Mouse (Mus musculus): ENCODE measurements around the gene Sgtb.

Gene Sgtb

DNA sequence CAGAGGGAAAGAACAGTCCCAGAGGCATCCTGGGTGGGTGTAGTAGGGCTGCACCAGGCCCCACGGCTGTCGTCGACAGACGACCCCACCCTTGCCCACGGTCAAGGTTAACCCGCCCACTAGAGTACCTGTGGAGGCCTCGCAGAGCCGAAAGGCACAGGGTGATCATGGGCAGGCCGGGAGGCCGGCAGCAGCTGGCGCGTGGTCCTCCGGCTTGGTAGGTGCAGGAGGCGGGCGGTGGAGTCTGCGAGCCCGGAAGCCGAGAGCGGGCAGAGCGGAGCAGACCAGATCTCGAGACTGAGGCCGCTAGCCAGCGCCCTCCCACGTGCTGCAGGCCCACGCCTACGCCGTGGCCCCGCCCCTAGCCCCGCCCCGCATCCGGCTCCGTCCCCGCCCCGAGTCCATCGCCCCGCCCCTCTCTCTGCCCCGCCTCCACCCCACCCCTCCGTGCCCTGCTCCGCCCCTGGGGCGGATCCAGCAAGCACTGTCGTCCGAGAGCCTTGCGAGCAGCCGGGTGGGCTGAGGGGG lies at the start of gene Sgtb, which contains the start of gene Nln:
Sgtb (plus strand) TSS at position 454 of the 528 bp plus-strand sequence.
Nln (minus strand) TSS at position 327 of the 528 bp plus-strand sequence.
- DNase-seq (ENCODE audit: low read depth), result peak; percentile 92

DNA sequence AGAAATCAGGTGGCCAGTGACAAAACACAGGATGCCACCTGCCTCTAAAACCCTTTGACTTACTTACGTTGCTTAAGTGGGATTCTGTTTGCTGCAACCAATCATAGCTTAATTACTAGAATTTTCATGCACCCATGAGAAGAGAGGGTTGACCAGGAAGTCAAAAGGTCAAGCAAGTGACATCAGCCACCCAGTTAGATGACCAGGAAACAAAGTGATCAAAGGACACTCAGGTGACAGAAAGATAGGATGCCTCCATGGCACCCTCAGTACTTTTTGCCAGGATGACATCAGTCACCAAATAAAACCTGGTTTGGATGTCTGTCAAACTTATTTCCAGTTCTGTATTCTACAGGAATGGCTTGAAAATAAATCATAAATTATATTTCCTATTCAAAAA lies 49.3 kb upstream of the Sgtb start:
- DNase-seq (ENCODE audit: low read depth), result no peak

DNA sequence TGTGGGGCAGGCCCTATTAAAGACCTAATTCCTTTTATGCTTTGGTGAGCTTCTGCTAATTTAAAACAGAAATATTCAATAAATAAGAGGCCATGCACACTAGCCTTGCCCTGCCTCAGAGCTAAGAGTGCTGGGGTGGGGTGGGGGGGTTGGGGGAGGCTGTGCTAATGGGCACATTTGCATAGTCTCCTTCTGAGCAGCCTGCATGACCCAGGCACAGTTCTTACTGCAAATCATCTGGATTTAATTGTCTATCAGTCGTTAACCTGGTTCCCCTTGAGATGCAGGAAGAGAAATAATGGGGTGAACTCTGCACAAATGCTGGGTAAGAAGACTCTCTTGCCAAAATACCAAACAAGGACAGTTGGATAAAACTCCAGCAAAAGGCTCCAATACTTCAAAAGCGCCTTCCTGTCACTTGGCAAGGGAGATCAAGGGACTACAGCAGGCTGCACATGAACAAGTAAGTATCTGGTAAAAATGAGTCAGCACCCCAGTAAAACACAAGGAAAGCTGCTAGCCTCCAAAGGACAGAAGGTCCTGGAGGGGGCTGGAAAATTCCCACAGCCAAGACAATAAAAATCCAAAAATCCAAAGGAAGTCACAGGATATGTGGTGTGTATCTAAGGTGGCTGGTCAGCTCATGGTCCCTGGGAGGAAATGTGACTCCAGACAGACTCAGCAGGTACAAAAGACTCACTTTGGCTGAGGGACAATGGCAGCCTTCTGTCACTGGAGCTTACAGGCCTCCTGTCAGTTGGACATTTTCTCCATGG lies 47.4 kb upstream of the Sgtb start:
- DNase-seq (ENCODE audit: low read depth), result no peak

DNA sequence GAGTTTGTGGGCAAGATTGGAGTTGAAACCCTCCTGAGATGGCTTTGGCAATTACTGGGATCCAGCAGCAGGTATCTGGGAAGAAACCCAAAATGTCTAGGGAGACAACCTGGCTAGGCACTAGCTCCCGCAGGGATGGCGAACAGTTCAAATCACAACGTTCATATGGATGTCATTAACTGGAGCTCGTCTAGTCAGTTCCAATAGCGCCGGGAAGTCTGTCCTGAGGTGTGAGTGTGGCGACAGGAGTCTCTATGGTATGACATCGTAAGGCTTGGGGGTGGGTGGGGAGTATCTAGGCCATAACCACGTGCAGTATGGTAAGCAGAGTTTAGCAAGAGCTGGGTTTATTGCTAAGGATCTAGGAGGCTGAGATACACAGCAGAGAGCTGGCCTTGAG lies 46.5 kb upstream of the Sgtb start:
- DNase-seq (ENCODE audit: low read depth), result no peak

DNA sequence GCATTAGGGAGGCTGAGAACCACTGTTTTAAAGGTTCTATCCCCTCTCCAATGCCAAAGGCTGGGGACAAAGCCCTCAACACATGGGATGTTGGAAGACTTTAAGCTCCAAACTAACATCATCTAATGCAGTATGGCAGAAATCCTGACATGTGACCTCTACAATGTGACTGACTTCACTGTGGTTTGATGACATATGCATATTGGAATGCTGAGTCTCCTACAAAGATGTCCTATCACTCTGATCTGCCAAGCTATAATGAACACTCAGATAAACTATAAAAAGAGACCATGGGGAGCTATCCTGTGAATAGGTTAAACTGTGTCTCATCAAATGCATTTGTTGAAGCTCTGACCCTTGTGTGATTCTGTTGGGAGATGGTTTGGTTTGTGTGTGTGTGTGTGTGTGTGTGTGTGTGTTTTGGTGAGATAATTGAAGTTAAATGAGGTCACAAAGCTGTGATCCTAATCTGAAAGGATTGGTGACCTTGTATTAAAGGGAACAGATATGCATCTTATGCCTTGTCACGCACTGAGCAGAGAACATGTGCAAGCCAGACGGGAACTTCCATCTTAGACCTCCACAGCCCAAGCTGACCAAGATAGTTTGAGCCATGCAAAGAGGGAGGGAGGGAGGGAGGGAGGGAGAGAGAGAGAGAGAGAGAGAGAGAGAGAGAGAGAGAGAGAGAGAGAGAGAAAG lies 43.7 kb upstream of the Sgtb start:
- DNase-seq (ENCODE audit: low read depth), result no peak

DNA sequence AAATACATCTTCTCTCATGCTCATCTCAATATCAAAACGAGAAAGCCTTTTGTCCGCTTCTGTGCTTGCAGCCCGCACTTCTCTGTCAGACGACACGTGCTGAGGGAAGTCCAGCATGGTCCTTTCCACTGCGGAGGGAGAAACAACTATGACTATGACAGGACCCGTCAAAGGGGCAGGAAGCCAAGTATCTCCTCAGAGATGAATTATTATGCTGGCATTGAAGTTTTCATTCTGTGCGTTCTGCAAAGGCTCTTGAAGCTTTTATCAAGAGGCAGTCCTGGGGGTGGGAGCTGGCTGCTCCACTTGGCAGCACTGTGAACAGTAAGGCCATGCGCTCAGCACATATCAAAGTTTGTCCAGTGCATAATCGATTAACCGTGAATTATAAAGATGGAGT lies 40.3 kb upstream of the Sgtb start:
- DNase-seq (ENCODE audit: low read depth), result no peak

DNA sequence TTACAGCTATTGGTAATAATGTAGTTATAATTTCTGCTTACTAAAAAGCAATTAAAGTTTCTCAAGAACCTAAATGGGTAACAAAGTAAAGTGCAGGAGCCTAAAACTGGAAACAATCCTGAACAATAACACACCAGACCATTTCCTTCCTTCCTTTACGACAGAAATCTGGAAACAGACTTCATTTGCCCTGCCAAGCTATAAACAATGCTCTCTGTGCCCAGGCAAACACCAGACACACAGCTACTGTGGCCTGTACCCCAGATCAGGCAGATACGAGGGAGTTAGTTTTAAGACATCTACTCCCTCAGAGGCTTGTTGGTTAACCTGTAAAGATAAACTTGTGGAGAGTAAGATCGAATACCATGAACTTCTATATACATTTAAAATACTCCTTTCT lies 38.8 kb upstream of the Sgtb start:
- no peak for DNase-seq (ENCODE audit: low read depth)

DNA sequence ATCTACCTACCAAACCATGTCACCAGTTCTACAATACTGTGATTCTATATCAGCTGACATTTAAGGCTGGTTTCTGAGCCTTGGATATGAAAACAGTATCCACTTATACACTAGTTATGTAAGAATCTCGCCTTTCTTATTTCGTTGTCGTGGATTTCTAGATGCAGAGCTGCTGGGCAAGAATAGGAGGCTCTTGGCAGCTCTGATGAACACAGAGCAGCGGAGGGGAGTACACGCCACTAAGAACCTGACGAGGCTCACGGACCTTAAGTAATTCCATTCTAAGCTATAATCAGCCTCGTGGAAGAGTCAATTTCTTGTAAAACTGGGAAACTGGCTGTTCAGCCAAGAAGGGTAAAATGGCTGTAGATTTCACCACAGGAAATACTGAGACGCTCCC lies 37.2 kb upstream of the Sgtb start:
- no peak for DNase-seq (ENCODE audit: low read depth)

DNA sequence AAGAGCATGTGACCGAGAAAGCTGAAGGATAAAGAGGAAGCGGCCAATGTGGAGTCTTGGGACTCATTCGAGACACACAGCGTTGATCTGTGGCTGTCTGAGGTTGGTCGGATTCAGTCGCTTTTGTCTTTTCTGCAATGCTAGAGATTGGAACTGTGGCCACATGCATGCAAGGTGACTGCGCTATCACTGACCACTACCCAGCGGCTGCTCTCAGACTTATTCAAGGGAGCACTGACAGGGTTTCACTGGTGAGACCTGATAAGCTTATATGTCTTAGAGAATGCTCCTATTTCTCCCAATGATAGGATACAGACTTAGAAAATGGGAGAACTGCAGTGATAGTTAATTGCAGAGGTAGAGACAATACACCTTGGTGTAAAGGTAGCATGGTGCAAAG lies 35.3 kb upstream of the Sgtb start:
- no peak for DNase-seq (ENCODE audit: low read depth)

DNA sequence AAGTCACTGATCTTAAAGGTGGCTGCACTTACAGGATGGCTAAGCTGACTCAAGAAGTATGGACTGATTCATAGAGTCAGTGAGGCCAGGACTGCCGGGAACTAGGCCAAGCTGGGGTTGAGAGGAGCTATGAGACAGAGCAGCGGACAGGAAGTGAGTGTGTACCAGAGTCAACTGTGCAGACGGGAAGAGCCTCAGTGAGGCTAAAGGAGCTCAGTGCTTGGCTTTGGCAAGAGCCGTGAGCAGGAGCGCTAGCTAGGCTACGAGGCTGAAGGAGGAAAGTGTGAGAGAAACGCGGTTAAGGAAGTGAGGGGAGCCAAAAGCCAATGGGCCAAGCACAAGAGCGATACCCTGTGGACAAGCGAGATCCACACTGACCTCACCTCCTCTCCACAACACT lies 34.8 kb upstream of the Sgtb start:
- peak; percentile 77 for DNase-seq (ENCODE audit: low read depth)

DNA sequence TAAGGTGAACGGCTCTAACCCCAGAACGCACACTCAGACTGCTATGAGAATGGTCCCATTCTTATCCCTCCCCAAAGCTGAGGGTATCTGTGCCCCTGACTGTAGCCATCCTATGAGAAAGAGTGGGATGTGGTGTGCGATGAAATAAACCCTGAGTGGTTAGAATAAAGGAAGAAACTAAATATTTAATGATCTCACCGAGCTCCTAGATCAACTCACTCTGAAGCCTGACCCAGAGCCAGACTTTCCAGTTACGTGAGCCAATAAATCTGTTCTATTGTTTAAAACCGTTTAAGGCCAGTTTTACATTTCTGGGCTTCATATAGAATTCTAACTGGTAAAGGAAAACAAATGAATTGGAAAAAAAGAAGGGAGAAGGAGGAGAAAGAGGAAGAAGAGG lies 32.5 kb upstream of the Sgtb start:
- DNase-seq (ENCODE audit: low read depth), result no peak

DNA sequence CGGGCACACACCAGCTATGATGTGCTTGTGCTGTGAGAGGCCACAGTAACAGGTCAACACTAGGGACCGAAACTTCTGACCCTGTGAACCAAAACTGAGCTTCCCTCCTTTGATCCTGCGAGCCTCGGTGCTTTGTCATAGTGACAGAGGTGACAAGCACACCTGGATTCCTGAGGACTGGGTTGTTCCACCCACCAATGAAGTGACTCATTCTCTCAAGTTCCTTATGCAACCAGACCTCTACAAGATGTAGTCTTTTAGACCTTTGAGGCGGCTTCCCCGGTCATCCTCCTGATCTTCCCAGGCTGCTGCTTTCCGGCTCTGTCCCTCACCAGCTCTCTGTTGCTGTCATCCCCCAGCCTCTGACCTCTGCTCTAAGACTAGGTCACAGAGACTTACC lies 27.0 kb upstream of the Sgtb start:
- no peak for DNase-seq (ENCODE audit: low read depth)

DNA sequence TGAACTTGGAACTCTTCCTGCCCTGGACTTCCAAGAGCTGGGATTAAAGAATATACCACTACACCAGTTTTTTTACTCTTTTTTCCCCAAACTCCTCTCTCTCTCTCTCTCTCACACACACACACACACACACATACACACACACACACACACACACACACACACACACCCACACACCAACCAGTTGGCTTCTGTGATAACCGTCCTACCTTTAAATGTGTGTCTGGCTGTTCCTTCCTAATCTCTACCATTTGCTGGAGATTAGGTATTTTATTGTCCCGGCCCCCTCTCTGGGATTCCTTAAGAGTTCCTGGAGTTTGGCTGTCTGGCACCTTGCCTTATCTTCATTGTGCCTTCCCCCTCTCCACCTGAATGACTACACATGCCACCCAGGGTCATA lies 24.9 kb upstream of the Sgtb start:
- DNase-seq (ENCODE audit: low read depth), result no peak

DNA sequence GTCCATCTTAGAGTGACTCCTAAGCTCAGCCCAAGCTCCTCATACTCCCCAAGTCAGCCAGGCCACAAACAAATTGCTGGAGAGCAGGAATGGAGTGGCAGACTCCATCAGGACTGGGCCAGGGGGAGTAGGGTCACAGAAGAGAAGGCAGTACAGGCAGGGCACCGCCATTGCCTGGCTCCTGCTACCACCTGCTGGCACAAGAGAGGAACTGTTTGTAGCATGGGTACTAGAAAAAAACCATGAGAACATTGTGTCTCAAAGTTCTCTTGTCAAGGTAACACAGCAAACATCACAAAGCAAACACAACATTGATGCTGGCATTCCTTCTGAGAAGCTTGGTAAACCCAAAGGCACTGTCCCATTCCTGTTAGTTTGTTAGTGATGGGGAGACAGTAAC lies 20.2 kb upstream of the Sgtb start:
- DNase-seq (ENCODE audit: low read depth), result peak; percentile 70

DNA sequence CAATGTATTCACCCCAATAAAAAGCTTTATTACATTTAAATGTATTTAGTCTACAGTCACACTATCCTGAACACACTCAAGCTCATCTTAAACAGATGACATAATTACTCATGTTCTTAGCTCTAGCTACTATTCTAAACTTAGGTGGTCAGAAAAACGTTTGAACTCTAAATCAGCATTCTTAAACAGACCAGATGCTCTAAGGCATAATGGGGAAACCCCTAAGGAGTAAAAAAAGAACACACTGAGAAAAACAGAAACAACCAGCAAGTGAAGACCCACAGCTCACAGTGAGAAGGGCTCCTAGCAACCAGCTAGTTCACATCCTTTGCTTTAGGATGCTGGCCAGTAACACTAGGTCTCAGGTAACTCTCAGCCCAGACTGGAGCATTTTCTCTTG lies 17.8 kb upstream of the Sgtb start:
- DNase-seq (ENCODE audit: low read depth), result no peak

DNA sequence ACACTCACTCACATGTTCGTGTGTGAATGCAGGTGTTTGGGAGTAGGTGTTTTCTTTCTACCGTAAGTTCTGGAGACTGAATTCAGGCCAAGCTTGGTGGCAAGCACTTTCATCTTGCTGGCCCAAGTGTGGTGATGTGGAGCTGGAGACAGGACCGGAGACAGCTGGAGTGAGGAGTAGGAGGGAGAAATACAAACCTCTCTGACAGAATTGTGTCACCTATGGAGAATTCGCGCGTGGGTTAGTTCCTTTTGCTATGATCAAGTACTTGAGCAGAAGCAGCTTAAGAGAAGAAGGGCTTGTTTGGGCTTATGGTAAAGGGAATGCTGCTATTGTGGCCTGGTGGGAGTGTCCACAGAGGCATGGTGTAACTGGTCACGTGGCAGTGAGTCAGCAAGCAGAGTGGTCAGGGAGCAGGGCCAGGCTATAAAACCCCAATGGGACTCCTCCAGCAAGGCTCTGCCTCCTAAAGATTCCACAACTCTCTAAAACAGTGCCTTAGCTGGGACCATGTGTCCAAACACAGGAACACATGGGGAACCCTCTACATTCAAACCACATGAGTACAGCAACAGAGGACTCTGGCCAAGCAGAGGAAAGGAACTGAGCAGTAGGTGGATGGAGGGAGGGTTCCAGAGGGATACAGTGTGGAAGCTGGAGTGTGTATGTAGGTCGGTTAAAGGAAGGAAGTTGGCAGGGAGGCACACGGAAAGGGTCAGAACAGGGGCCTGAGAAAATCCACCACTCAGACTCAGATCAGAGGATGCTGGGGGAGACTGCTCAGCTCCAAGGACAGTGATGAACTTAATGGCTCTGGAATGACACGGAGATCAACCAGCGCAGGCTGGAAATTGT lies 14.8 kb upstream of the Sgtb start:
- DNase-seq (ENCODE audit: low read depth), result peak; percentile 89

DNA sequence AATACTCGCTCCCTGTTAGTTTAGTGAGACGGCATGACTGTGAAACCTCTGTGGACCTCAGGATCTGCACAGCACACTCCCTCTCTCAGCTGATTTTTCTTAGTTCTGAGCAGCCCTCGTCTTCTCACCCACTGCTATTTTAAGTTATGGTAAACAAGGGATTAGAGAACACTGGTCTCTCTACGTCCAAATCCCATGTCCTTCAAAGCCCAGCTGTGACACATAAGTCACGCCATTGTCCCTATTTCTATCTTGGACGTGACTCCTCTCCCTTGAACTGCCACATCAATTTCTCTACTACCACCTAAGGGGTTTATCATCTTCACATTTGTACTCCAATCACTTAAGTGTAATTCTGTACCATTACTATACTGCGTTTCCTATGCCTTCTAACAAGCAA lies 13.6 kb upstream of the Sgtb start:
- DNase-seq (ENCODE audit: low read depth), result no peak

DNA sequence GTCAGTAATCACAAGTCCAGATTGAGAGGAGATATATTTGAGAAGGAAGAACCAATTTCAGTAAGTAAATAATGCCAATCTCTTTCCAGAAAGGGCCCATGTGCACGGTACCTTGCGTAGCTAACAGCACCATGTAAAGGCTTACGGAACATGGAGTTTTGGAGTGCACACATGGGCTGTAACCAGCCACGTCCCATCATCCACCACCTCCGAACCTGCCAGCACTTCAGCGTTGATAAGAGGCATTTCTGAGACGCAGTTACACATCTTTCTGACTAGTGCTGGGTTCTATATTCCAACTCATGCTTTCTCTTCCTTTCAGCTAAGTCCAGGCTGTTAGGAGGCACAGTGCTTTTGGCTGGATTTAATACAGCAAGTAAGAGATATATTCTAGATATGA lies 12.4 kb upstream of the Sgtb start:
- DNase-seq (ENCODE audit: low read depth), result no peak

DNA sequence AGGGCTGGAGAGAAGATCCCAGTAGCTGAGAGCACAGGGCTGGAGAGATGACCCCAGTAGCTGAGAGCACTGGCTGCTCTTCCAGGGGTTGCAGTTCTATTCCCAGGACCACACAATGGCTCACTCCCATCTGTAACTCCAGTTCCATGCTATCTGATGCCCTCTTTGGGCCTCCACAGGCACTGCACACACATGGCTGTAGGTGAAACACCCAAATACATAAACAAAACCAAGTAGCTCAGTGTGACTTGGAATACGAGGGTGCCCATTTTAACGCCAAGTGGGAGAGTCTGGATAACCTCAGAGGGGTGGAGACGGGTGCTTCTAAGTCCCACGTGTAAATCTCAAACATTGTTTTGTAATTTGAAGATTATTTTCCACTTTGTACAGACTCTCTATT lies 9.1 kb upstream of the Sgtb start:
- no peak for DNase-seq (ENCODE audit: low read depth)

DNA sequence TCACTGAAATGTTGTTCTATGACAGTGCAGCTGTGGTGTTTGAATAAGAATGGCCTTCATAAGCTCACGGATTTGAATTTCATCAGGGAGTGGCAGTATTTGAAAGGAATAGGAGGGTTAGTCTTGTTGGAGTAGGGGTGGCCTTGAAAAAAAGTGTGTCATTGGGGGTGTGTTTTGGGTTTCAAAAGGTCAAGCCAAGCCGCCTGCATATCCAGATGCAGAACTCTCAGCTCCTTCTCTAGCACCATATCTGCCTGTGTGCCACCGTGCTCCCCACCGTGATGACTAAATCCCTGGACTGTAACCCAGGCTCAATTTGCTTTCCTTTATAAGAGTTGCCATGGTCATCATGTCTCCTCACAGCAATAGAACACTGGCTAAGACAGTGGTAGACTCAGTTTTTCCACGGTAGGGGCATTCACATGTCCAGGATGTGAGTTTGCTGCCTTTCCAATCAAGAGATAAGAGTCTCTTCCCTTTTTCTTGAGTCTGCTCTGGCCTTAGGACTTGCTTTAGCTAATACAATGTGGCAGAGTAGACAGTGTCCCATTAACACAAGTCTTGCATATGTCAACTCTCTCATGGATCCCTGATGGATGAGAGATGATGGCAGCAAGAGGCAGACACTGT lies 7.8 kb upstream of the Sgtb start:
- DNase-seq (ENCODE audit: low read depth), result peak; percentile 87

DNA sequence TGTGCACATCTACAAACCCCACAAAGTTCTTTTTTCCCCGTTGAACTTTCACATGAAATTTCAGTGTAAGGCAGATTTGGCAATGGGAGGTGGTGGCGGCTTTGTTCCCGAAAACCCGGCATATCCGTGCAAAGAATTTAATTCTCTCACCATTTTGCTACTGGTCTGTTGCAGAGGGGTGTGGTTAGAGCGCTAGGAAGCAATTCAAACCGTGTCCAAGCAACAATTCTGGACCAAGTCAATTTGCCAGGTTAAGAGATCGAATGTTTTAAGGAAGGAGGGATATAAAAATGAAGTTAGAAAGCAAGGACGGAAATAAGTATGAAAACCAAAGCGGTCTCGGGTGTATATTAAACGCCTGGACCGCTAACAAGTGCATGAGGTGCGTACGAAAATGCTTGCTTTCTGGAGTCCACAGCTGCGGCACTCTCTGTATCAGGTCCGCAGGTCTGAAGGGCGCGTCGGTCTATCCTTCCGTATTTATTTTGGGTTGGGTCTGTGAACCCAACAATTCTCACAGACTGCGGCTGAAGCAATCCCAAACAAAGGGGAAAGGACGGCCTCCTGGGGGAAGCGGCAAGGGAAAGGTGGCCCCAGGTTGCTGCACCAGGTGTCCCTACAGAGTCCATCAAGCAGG lies 772 bp upstream of the Sgtb start:
- peak; percentile 66 for DNase-seq (ENCODE audit: low read depth)
